Mouse (Mus musculus): ENCODE results near the gene P2rx2. TPM values are rescaled to one million over a fixed set of nuclear protein-coding genes. Genes with fewer than 3 reads are reported as not detected.

Gene P2rx2
- polyA plus RNA-seq, 1 experiment from 2014 or later, result not detected

GRCm38 (mm10) chr5:110379823-110380222 is 36.8 kb upstream of the P2rx2 start:
- 84% methylated on average over 4 of the region's 4 CpGs for WGBS
- ATAC-seq (ENCODE audit: insufficient number of reproducible peaks, insufficient read depth, low FRiP score, low read depth), result no peak
- H3K4me1 ChIP-seq (ENCODE audit: control insufficient read depth in 2 of 2, insufficient read depth in 2 of 2, low read length in 2 of 2), result no peaks in the 10 kb centered on the region
- H3K27me3 ChIP-seq (ENCODE audit: control insufficient read depth, insufficient read depth, low read length), result no peaks in the 10 kb centered on the region
- H3K4me3 ChIP-seq (ENCODE audit: control insufficient read depth in 1 of 2, insufficient read depth in 1 of 2, low read depth in 1 of 2, low read length in 2 of 2), result no peak overlapping the region
- no peaks in the 10 kb centered on the region for H3K9me3 ChIP-seq (ENCODE audit: control insufficient read depth, low read length)
- no peak overlapping the region for H3K4me2 ChIP-seq (ENCODE audit: low read length)
- no peak overlapping the region for H3K27ac ChIP-seq (replicated peaks in 1 of 2; ENCODE audit: control insufficient read depth in 1 of 2, insufficient read depth in 1 of 2, low read depth in 2 of 2, low read length in 2 of 2)
- H3K9ac ChIP-seq (ENCODE audit: low read length), result no peak overlapping the region
- H3K36me3 ChIP-seq (ENCODE audit: control insufficient read depth, insufficient read depth, low read length), result peaks cover 41% of the 10 kb centered on the region

GRCm38 (mm10) chr5:110379086-110379485 is 36.1 kb upstream of the P2rx2 start:
- Histone ChIP-seq H3K4me3 (ENCODE audit: control insufficient read depth in 1 of 2, insufficient read depth in 1 of 2, low read depth in 1 of 2, low read length in 2 of 2) (no peak overlapping the region), H3K36me3 (ENCODE audit: control insufficient read depth, insufficient read depth, low read length) (peaks cover 46% of the 10 kb centered on the region), H3K4me2 (ENCODE audit: low read length) (no peak overlapping the region), H3K27me3 (ENCODE audit: control insufficient read depth, insufficient read depth, low read length) (no peaks in the 10 kb centered on the region), H3K4me1 (ENCODE audit: control insufficient read depth in 2 of 2, insufficient read depth in 2 of 2, low read length in 2 of 2) (no peaks in the 10 kb centered on the region), H3K9ac (ENCODE audit: low read length) (no peak overlapping the region), H3K27ac (replicated peaks in 1 of 2; ENCODE audit: control insufficient read depth in 1 of 2, insufficient read depth in 1 of 2, low read depth in 2 of 2, low read length in 2 of 2) (no peak overlapping the region), H3K9me3 (ENCODE audit: control insufficient read depth, low read length) (no peaks in the 10 kb centered on the region)
- no peak for ATAC-seq (ENCODE audit: insufficient number of reproducible peaks, insufficient read depth, low FRiP score, low read depth)
- WGBS, result 88% methylated on average over 15 of the region's 15 CpGs

- peaks cover 54% of the 10 kb centered on the region for H3K36me3 ChIP-seq (ENCODE audit: control insufficient read depth, insufficient read depth, low read length)
- no peak overlapping the region for H3K9ac ChIP-seq (ENCODE audit: low read length)
- H3K27ac ChIP-seq (replicated peaks in 1 of 2; ENCODE audit: control insufficient read depth in 1 of 2, insufficient read depth in 1 of 2, low read depth in 2 of 2, low read length in 2 of 2), result no peak overlapping the region
- no peaks in the 10 kb centered on the region for H3K27me3 ChIP-seq (ENCODE audit: control insufficient read depth, insufficient read depth, low read length)
- ATAC-seq (ENCODE audit: insufficient number of reproducible peaks, insufficient read depth, low FRiP score, low read depth), result peak; percentile 52; the same call in 1 of the 2 replicates
- no peaks in the 10 kb centered on the region for H3K4me1 ChIP-seq (ENCODE audit: control insufficient read depth in 2 of 2, insufficient read depth in 2 of 2, low read length in 2 of 2)
- no peak overlapping the region for H3K4me3 ChIP-seq (ENCODE audit: control insufficient read depth in 1 of 2, insufficient read depth in 1 of 2, low read depth in 1 of 2, low read length in 2 of 2)
- 35% methylated on average over 20 of the region's 20 CpGs for WGBS
- no peaks in the 10 kb centered on the region for H3K9me3 ChIP-seq (ENCODE audit: control insufficient read depth, low read length)
- no peak overlapping the region for H3K4me2 ChIP-seq (ENCODE audit: low read length)
Measured at GRCm38 (mm10) chr5:110378181-110378583, 35.2 kb upstream of the P2rx2 start.

GRCm38 (mm10) chr5:110376802-110377433 is 33.9 kb upstream of the P2rx2 start:
- Histone ChIP-seq H3K27me3 (ENCODE audit: control insufficient read depth, insufficient read depth, low read length) (no peaks in the 10 kb centered on the region), H3K4me1 (ENCODE audit: control insufficient read depth in 2 of 2, insufficient read depth in 2 of 2, low read length in 2 of 2) (no peaks in the 10 kb centered on the region), H3K9me3 (ENCODE audit: control insufficient read depth, low read length) (no peaks in the 10 kb centered on the region), H3K4me3 (ENCODE audit: control insufficient read depth in 1 of 2, insufficient read depth in 1 of 2, low read depth in 1 of 2, low read length in 2 of 2) (no peak overlapping the region), H3K4me2 (ENCODE audit: low read length) (no peak overlapping the region), H3K9ac (ENCODE audit: low read length) (no peak overlapping the region), H3K27ac (replicated peaks in 1 of 2; ENCODE audit: control insufficient read depth in 1 of 2, insufficient read depth in 1 of 2, low read depth in 2 of 2, low read length in 2 of 2) (no peak overlapping the region), H3K36me3 (ENCODE audit: control insufficient read depth, insufficient read depth, low read length) (peaks cover 56% of the 10 kb centered on the region)
- WGBS, result 59% methylated on average over 8 of the region's 8 CpGs
- ATAC-seq (ENCODE audit: insufficient number of reproducible peaks, insufficient read depth, low FRiP score, low read depth), result no peak

GRCm38 (mm10) chr5:110363822-110364545 is 21.0 kb upstream of the P2rx2 start:
- no peak for ATAC-seq (ENCODE audit: insufficient number of reproducible peaks, insufficient read depth, low FRiP score, low read depth)
- H3K9ac ChIP-seq (ENCODE audit: low read length), result peak overlapping the region; percentile 82
- peak overlapping the region; percentile 51 to 57 for H3K4me3 ChIP-seq (ENCODE audit: control insufficient read depth in 1 of 2, insufficient read depth in 1 of 2, low read depth in 1 of 2, low read length in 2 of 2)
- H3K36me3 ChIP-seq (ENCODE audit: control insufficient read depth, insufficient read depth, low read length), result peaks cover 13% of the 10 kb centered on the region
- WGBS, result 41% methylated on average over 11 of the region's 11 CpGs
- peaks cover 3% of the 10 kb centered on the region; the same call in 1 of the 2 replicates for H3K9me3 ChIP-seq (ENCODE audit: control insufficient read depth, low read length)
- no peaks in the 10 kb centered on the region; the same call in 1 of the 2 replicates for H3K27me3 ChIP-seq (ENCODE audit: control insufficient read depth, insufficient read depth, low read length)
- peaks cover 0 to 7% of the 10 kb centered on the region in 2 experiments; a peak in 2 of 4 replicates for H3K4me1 ChIP-seq (ENCODE audit: control insufficient read depth in 2 of 2, insufficient read depth in 2 of 2, low read length in 2 of 2)
- peak overlapping the region; percentile 94 for H3K4me2 ChIP-seq (ENCODE audit: low read length)
- H3K27ac ChIP-seq (replicated peaks in 1 of 2; ENCODE audit: control insufficient read depth in 1 of 2, insufficient read depth in 1 of 2, low read depth in 2 of 2, low read length in 2 of 2), result no peak overlapping the region

- Histone ChIP-seq H3K4me3 (ENCODE audit: control insufficient read depth in 1 of 2, insufficient read depth in 1 of 2, low read depth in 1 of 2, low read length in 2 of 2) (peak overlapping the region; percentile 51 to 57), H3K27me3 (ENCODE audit: control insufficient read depth, insufficient read depth, low read length) (no peaks in the 10 kb centered on the region; the same call in 1 of the 2 replicates), H3K36me3 (ENCODE audit: control insufficient read depth, insufficient read depth, low read length) (peaks cover 13% of the 10 kb centered on the region), H3K9ac (ENCODE audit: low read length) (peak overlapping the region; percentile 82), H3K4me1 (ENCODE audit: control insufficient read depth in 2 of 2, insufficient read depth in 2 of 2, low read length in 2 of 2) (peaks cover 0 to 7% of the 10 kb centered on the region in 2 experiments; a peak in 2 of 4 replicates), H3K4me2 (ENCODE audit: low read length) (peak overlapping the region; percentile 94), H3K9me3 (ENCODE audit: control insufficient read depth, low read length) (peaks cover 3% of the 10 kb centered on the region; the same call in 1 of the 2 replicates), H3K27ac (replicated peaks in 1 of 2; ENCODE audit: control insufficient read depth in 1 of 2, insufficient read depth in 1 of 2, low read depth in 2 of 2, low read length in 2 of 2) (peak overlapping the region in 1 of 2 experiments; percentile 55; a peak in 1 of 4 replicates)
- WGBS, result 1% methylated on average over 68 of the region's 72 CpGs
- ATAC-seq (ENCODE audit: insufficient number of reproducible peaks, insufficient read depth, low FRiP score, low read depth), result peak; percentile 77
Measured at GRCm38 (mm10) chr5:110363179-110363821, 20.3 kb upstream of the P2rx2 start.

- Histone ChIP-seq H3K27ac (replicated peaks in 1 of 2; ENCODE audit: control insufficient read depth in 1 of 2, insufficient read depth in 1 of 2, low read depth in 2 of 2, low read length in 2 of 2) (peak overlapping the region in 1 of 2 experiments; percentile 55; a peak in 1 of 4 replicates), H3K36me3 (ENCODE audit: control insufficient read depth, insufficient read depth, low read length) (peaks cover 10% of the 10 kb centered on the region), H3K9me3 (ENCODE audit: control insufficient read depth, low read length) (peaks cover 3% of the 10 kb centered on the region; the same call in 1 of the 2 replicates), H3K27me3 (ENCODE audit: control insufficient read depth, insufficient read depth, low read length) (no peaks in the 10 kb centered on the region; the same call in 1 of the 2 replicates), H3K9ac (ENCODE audit: low read length) (peak overlapping the region; percentile 82), H3K4me3 (ENCODE audit: control insufficient read depth in 1 of 2, insufficient read depth in 1 of 2, low read depth in 1 of 2, low read length in 2 of 2) (peak overlapping the region; percentile 51 to 57), H3K4me1 (ENCODE audit: control insufficient read depth in 2 of 2, insufficient read depth in 2 of 2, low read length in 2 of 2) (peaks cover 0 to 7% of the 10 kb centered on the region in 2 experiments; a peak in 2 of 4 replicates), H3K4me2 (ENCODE audit: low read length) (peak overlapping the region; percentile 94)
- no peak; the same call in 1 of the 2 replicates for ATAC-seq (ENCODE audit: insufficient number of reproducible peaks, insufficient read depth, low FRiP score, low read depth)
- WGBS, result under 1% methylated on average over 28 of the region's 28 CpGs
Measured at GRCm38 (mm10) chr5:110362813-110363178, 19.8 kb upstream of the P2rx2 start.
